Mouse (Mus musculus) erythroid progenitor cell, adult 5-6 weeks (primary cell): Measurements from ENCODE around the gene Ptgir. TPM values are rescaled to one million over a fixed set of nuclear protein-coding genes. Genes with fewer than 3 reads are reported as not detected.

Experiments
- ATAC-seq: replicated peaks from 2 replicates; pipeline ENCODE4 v1.8.0; 2016; ENCODE audit warnings: moderate number of reproducible peaks, mild to moderate bottlenecking, moderate TSS enrichment, inconsistent platforms; ENCODE audit not compliant: poor library complexity, low FRiP score, severe bottlenecking
- total RNA-seq, 2 experiments: library from RNA; stranded (forward) in 1 of 2; stranded (reverse) in 1 of 2; fragments of 150-400 nt in 1 of 2; fragments of 186-747, 209-891 nt in 1 of 2; gene quantifications; 2 replicates each; pipeline versions ENCODE4 v1.2.3 to v1.2.4; 2015 to 2017; ENCODE audit warnings: low replicate concordance in 2 of 2

Gene Ptgir
- total RNA-seq, 2 experiments from 2014 or later: 2.0 to 6.7 TPM

DNA sequence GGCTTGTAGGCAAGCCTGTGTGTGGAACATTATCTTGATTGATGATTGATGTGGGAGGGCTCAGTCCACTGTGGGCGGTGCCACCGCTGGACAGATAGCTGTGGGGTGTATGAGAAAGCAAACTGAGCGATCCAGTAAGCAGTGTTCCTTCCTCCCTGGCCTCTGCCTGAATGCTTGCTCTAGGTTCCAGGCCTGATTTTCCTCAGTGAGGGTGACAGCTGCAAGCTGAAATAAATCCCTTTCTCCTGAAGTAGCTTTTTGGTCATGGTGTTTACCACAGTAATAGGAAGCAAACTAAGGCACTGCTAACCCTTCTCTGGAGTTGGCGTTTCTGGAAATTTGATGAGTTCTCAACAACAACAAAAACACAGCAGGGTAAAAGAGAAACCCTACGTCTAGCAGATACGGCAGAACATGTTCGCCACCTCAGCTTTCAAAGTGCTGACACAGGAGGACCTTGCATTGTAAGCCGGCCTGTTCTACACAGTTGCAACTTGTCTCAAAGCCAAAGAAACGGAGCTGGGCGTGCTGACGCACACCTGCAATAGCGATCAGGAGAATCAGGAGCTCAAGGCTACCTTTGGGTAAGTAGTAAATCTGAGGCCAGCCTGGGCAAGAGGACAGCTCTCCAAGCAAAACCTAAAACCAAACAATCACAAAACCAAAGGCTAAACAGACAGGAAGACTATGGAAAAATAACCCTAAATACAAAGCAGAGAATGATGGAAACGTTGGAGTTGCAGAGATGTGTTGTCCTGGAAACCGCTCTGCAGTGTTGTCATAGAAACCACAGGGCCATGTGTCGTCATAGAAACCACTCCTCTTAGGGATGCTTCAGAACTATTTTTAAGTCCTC lies 50.3 kb downstream of the Ptgir start:
- no peak for ATAC-seq

DNA sequence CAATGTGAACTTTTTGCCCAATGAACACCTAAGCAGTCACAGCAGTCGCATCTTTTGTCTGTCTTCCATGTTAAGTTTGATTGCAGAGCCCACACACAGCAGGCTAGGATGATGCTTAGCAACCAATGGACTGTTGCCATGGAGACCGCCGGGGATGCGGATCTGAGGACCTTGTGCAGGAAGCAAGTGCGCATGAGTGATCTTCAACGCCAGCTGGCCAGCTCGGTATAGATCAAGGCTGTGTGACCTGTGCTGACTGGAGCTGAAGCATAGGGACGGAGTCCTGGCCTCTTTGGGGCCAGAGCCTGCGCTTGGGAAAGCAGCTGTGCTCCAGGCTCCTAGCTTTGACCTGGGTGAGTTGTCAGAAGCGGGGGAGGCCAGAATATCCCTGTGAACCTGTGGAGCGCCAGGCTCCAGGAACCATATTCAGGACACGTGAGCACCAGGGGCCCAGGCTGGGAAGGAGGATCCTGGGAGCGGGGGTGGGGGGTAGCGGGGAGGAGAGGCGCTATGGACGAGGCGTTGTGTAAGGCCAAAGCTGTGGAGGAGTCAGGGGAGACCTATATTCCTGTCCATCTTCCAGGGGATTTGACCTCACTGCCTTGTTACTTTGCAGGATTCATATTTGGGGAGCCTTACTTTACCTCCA lies 53.4 kb downstream of the Ptgir start, which contains the start of gene Pnmal1:
TSS of gene Pnmal1 (plus strand) at position 141 of the 649 bp plus-strand sequence.
- ATAC-seq: no peak

Other genes starting within 250 kb of the Ptgir start
- gene Ceacam15, start 230.8 kb upstream of the Ptgir start, total RNA-seq (2015; ENCODE audit: low replicate concordance): not detected in 2 replicates
- not detected in 2 replicates for gene Ceacam15, start 230.8 kb upstream of the Ptgir start, total RNA-seq (2017; ENCODE audit: low replicate concordance)
- not detected in 2 replicates for gene Ceacam9, start 184.6 kb upstream of the Ptgir start, total RNA-seq (2015; ENCODE audit: low replicate concordance)
- not detected in 2 replicates for gene Ceacam9, start 184.6 kb upstream of the Ptgir start, total RNA-seq (2017; ENCODE audit: low replicate concordance)
- gene Ap2s1, start 168.1 kb upstream of the Ptgir start, total RNA-seq (2015; ENCODE audit: low replicate concordance): 74.2 and 106 TPM in 2 replicates
- 27.9 and 47.0 TPM in 2 replicates for gene Ap2s1, start 168.1 kb upstream of the Ptgir start, total RNA-seq (2017; ENCODE audit: low replicate concordance)
- gene Slc1a5, start 125.2 kb upstream of the Ptgir start, total RNA-seq (2015; ENCODE audit: low replicate concordance): 596 and 609 TPM in 2 replicates
- gene Slc1a5, start 125.2 kb upstream of the Ptgir start, total RNA-seq (2017; ENCODE audit: low replicate concordance): 412 and 455 TPM in 2 replicates
- gene Strn4, start 90.6 kb upstream of the Ptgir start, total RNA-seq (2015; ENCODE audit: low replicate concordance): 75.0 and 87.2 TPM in 2 replicates
- 76.9 and 128 TPM in 2 replicates for gene Strn4, start 90.6 kb upstream of the Ptgir start, total RNA-seq (2017; ENCODE audit: low replicate concordance)
- gene Fkrp, start 89.8 kb upstream of the Ptgir start, total RNA-seq (2015; ENCODE audit: low replicate concordance): 6.5 and 7.5 TPM in 2 replicates
- gene Fkrp, start 89.8 kb upstream of the Ptgir start, total RNA-seq (2017; ENCODE audit: low replicate concordance): 4.9 and 19.6 TPM in 2 replicates
- gene Prkd2, start 63.6 kb upstream of the Ptgir start, total RNA-seq (2015; ENCODE audit: low replicate concordance): 8.3 and 18.4 TPM in 2 replicates
- gene Prkd2, start 63.6 kb upstream of the Ptgir start, total RNA-seq (2017; ENCODE audit: low replicate concordance): 3.8 and 4.9 TPM in 2 replicates
- not detected in 2 replicates for gene Dact3, start 31.2 kb upstream of the Ptgir start, total RNA-seq (2015; ENCODE audit: low replicate concordance)
- not detected in 2 replicates for gene Dact3, start 31.2 kb upstream of the Ptgir start, total RNA-seq (2017; ENCODE audit: low replicate concordance)
- gene Gng8, start 14.7 kb upstream of the Ptgir start, total RNA-seq (2015; ENCODE audit: low replicate concordance): not detected in 2 replicates
- gene Gng8, start 14.7 kb upstream of the Ptgir start, total RNA-seq (2017; ENCODE audit: low replicate concordance): not detected in 2 replicates
- 131 and 141 TPM in 2 replicates for gene Calm3, start 17.6 kb downstream of the Ptgir start, total RNA-seq (2015; ENCODE audit: low replicate concordance)
- gene Calm3, start 17.6 kb downstream of the Ptgir start, total RNA-seq (2017; ENCODE audit: low replicate concordance): 258 and 325 TPM in 2 replicates
- gene Pnmal2, start 38.2 kb downstream of the Ptgir start, total RNA-seq (2015; ENCODE audit: low replicate concordance): not detected in 2 replicates
- not detected in 2 replicates for gene Pnmal2, start 38.2 kb downstream of the Ptgir start, total RNA-seq (2017; ENCODE audit: low replicate concordance)
- gene Pnmal1, start 53.2 kb downstream of the Ptgir start, total RNA-seq (2015; ENCODE audit: low replicate concordance): not detected in 2 replicates
- not detected in 2 replicates for gene Pnmal1, start 53.2 kb downstream of the Ptgir start, total RNA-seq (2017; ENCODE audit: low replicate concordance)
- 0.72 TPM in 1 of 2 replicates, not detected in the other for gene Gm42372, start 76.6 kb downstream of the Ptgir start, total RNA-seq (2015; ENCODE audit: low replicate concordance)
- 0.13 and 0.53 TPM in 2 replicates for gene Gm42372, start 76.6 kb downstream of the Ptgir start, total RNA-seq (2017; ENCODE audit: low replicate concordance)
- not detected in 2 replicates for gene Ccdc8, start 86.2 kb downstream of the Ptgir start, total RNA-seq (2015; ENCODE audit: low replicate concordance)
- gene Ccdc8, start 86.2 kb downstream of the Ptgir start, total RNA-seq (2017; ENCODE audit: low replicate concordance): not detected in 2 replicates
- gene Ppp5c, start 121.4 kb downstream of the Ptgir start, total RNA-seq (2015; ENCODE audit: low replicate concordance): 22.6 and 26.3 TPM in 2 replicates
- gene Ppp5c, start 121.4 kb downstream of the Ptgir start, total RNA-seq (2017; ENCODE audit: low replicate concordance): 20.7 and 20.9 TPM in 2 replicates
- 1.4 TPM in 1 of 2 replicates, not detected in the other for gene Hif3a, start 155.9 kb downstream of the Ptgir start, total RNA-seq (2015; ENCODE audit: low replicate concordance)
- 0.13 TPM in 1 of 2 replicates, not detected in the other for gene Hif3a, start 155.9 kb downstream of the Ptgir start, total RNA-seq (2017; ENCODE audit: low replicate concordance)
- 0.72 TPM in 1 of 2 replicates, not detected in the other for gene Psg16, start 167.6 kb downstream of the Ptgir start, total RNA-seq (2015; ENCODE audit: low replicate concordance)
- gene Psg16, start 167.6 kb downstream of the Ptgir start, total RNA-seq (2017; ENCODE audit: low replicate concordance): not detected in 2 replicates
- not detected in 2 replicates for gene Ceacam3, start 243.8 kb downstream of the Ptgir start, total RNA-seq (2015; ENCODE audit: low replicate concordance)
- not detected in 2 replicates for gene Ceacam3, start 243.8 kb downstream of the Ptgir start, total RNA-seq (2017; ENCODE audit: low replicate concordance)